Mouse (Mus musculus): ENCODE results near the gene Zscan10. TPM values are rescaled to one million over a fixed set of nuclear protein-coding genes. Genes with fewer than 3 reads are reported as not detected.
"Not testable (repeated sequence)": the region's sequence is repeated elsewhere in the genome, so short reads cannot be mapped to it uniquely, and the experiment has no call there.

The Zscan10 gene
- total RNA-seq, 2 experiments from 2014 or later: not detected

DNA sequence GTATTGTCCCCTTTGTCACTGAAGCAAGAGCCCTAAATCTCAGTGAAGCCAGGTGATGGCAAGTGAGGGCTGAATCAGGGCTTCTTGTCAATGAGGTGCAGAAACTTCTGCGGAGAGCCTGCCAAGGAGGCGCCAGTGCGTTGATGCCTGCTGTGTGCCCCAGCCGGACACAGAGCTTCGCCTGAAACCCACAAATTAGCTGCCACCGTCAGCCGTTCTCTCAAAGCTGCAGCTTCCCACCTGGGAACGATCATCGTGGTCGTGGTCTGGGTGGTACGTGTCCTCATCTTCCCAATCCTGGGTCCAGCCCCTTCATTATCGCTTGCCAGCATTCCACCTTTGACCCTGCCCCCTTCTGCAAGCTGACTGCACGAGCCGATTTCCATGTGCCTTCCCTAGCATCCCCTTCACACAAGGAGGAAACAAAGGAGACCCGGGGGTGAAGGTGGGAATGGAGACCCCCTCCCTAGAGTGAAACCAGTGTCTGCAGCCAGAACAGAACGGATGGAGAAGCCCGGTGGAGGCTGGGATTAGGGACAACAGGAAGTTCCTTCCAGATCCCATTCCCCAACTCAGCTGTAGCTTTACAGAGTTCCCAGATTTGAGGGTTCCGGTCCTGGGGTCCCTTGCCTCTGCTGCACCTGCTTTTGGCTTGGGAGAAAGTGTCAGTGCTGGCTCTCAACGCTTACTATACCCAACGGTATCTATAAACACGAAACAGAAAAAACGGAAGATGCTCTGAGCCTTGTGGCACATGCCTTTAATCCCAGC, 14.8 kb upstream of the Zscan10 start:
- peak; percentile 41 to 58 for DNase-seq (ENCODE audit: low spot score in 2 of 2)

GRCm38 (mm10) chr17:23587253-23587652, 13.4 kb upstream of the Zscan10 start:
- DNase-seq (ENCODE audit: low spot score in 2 of 2): no peak

GRCm38 (mm10) chr17:23592208-23592925, 8.3 kb upstream of the Zscan10 start:
- peak; percentile 85 to 92 for DNase-seq (ENCODE audit: low spot score in 2 of 2)

- no peak for DNase-seq (ENCODE audit: low spot score in 2 of 2)
Observed at GRCm38 (mm10) chr17:23592926-23593300, 7.7 kb upstream of the Zscan10 start.

DNA sequence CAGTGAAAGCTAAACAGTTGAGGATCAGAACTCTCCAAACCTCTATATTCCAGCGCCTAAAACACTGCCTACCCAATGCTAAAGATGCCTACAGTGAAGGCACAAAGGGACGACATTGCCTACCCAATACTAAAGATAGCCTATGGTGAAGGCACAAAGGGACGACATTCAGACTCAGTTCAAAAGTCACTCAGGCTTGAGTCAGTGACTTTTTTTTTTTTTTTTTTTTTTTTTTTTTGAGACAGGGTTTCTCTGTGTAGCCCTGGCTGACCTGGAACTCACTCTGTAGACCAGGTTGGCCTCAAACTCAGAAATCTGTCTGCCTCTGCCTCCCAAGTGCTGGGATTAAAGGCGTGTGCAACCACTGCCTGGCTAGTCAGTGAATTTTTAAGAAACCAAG, 5.5 kb upstream of the Zscan10 start:
- not testable (repeated sequence) for DNase-seq (ENCODE audit: low spot score in 2 of 2)

GRCm38 (mm10) chr17:23598582-23599552, 1.8 kb upstream of the Zscan10 start, which contains the start of gene Zfp13:
TSS of gene Zfp13 (minus strand) at chr17:23599487.
- peak; percentile 60 to 78 for DNase-seq (ENCODE audit: low spot score in 2 of 2)

- no peak for DNase-seq (ENCODE audit: low spot score in 2 of 2)
Observed at GRCm38 (mm10) chr17:23599605-23600063, 1.0 kb upstream of the Zscan10 start.

DNA sequence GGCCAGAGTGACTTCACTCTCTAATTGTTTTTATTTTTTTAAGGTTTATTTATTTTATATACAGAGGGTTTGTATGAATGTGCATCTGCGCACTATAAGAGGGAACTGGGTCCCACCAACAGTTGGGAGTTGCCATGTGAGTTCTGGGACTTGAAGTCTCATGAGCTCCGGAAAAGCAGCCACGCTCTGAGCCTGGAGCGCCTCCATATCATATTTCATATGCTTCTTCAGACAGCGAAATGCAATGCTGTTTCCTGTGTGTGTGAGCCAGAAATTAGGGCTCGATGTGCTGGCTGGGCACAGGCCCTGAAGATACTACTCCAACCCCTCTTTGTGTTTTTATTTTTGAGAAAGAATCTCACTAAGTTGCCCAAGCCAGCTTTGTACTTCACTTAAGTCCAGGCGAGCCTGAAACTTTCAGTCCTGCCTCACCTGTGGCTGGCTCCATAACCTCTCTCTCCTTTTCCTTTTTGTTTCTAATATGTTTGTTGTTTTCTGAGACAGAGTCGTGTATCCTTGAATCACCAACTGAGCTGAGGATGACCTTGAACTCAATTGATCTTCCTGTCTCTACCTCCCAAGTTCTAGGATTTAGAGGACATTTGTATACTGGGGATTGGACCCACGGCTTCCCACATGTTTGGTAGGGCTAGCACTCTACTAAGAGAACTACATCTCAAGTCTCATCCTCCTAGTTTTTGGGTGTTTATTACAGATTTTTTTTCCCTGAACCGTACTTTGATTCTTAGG, 1.4 kb downstream of the Zscan10 start:
- DNase-seq (ENCODE audit: low spot score in 2 of 2): no peak

DNA sequence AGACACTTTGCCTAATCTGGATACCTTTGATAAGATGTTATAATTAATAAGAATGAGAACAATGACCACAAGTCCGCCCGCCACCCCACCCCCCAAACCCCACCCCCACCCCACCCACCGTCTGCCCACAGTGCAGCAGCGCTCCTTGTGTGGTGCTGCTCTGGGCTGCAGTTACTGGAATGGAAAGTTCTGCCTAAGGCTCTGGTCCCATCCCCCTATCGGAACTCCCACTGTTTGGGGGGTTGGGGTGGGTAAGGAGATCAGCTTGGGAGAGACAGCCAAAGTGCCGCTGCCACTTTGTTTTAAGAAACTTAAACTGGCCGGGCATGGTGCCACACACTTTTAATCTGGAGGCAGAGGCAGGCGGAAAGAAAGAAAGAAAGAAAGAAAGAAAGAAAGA, 2.4 kb downstream of the Zscan10 start:
- DNase-seq (ENCODE audit: low spot score in 2 of 2): no peak

GRCm38 (mm10) chr17:23603542-23603941, 2.9 kb downstream of the Zscan10 start:
- no peak for DNase-seq (ENCODE audit: low spot score in 2 of 2)

- DNase-seq (ENCODE audit: low spot score in 2 of 2): no peak
Observed at GRCm38 (mm10) chr17:23604394-23604793, 3.7 kb downstream of the Zscan10 start.

DNA sequence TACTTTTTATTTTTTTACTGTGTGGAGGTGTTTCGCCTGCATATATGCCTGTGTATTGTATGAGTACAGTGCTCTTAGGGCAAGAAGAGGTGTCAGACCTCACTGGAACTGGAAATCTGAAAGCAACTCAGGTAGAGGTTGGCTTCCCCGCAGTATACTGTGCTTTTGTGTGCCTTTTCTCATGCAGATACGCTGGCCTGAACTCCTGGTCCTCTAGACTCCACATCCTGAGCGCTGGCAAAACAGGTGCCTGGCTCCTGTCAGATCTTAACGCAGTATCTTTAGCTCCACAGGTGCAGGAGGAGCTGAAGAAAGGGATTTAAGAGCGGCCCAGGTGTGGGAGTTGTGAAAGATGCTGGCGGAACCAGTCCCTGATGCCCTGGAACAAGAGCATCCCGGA, 4.6 kb downstream of the Zscan10 start:
- DNase-seq (ENCODE audit: low spot score in 2 of 2): no peak

GRCm38 (mm10) chr17:23609612-23610011, 9.0 kb downstream of the Zscan10 start:
- DNase-seq (ENCODE audit: low spot score in 2 of 2): no peak

DNA sequence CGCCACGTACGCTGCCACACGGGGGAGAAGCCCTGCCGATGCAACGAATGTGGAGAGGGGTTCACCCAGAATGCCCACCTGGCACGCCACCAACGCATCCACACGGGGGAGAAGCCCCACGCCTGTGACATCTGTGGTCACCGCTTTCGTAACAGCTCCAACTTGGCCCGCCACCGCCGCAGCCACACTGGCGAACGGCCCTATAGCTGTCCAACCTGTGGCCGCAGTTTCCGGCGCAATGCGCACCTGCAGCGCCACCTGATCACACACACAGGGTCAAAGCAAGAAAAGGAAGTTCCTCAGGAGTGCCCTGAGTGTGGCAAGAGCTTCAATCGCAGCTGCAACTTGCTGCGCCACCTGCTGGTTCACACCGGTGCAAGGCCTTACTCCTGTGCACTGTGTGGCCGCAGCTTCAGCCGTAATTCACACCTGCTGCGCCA, 9.7 kb downstream of the Zscan10 start:
- peak in 1 of 2 experiments; percentile 54 for DNase-seq (ENCODE audit: low spot score in 2 of 2)

DNA sequence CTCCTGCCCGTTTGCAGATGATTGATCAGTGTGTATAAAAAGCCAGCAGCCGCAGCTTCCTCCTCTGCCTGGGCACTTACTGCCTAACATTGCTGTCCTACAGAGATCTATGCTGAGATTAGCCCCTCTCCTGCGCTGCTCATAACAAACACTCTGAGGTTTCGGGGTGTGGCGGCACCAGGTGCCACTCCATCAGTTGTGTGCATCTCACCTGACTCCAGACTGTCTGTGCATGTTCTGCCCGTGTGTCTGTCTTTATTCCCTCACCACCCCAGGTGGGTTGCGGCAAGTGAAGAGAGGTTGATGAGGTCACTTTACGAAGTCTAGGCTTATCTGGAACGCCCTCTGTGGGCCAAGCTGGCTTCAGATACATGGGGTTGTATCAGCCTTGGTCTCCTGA, 16.4 kb downstream of the Zscan10 start:
- DNase-seq (ENCODE audit: low spot score in 2 of 2): no peak

DNA sequence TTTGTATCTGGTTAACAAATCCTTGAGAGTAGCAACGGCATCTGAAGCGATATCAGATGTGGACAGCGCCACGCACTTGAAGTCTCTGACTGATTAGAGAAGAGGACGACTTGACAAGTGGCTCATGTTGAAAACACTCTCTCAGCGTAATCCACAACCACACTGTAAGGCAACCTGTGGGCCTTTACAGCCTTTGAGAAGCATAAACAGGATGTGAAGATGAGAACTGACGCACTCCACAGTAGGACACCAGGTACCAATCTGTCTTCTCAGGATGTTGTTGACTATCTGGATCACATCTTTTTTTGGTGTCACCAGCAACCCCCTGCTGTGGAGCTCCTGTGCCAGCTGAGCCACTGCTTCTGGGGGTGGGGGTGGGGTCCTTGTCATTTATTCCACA, 19.7 kb downstream of the Zscan10 start:
- DNase-seq (ENCODE audit: low spot score in 2 of 2): no peak

GRCm38 (mm10) chr17:23627813-23628212, 27.2 kb downstream of the Zscan10 start:
- DNase-seq (ENCODE audit: low spot score in 2 of 2): no peak

GRCm38 (mm10) chr17:23630195-23631020, 29.8 kb downstream of the Zscan10 start:
- DNase-seq (ENCODE audit: low spot score in 2 of 2): peak; percentile 64 to 81

DNA sequence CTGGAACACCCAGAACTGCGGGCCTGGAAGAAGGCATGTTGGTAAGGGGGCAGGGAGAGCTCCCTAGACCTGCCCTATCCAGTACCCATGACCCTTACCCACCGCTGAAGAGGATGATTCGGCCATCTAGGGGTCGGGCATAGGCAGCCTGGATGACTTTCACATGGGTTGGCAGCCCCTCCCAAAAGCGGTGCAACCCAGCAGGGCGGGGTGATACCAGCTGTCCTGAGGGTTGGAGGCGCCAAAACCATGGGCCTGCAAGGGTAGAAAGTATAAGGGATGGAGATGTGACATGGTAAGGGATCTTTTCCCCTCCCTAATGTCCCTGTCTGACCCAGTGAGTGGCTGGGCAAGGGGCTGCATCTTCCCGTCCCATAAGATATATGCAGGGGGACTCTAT, 30.6 kb downstream of the Zscan10 start:
- no peak for DNase-seq (ENCODE audit: low spot score in 2 of 2)
